Mouse (Mus musculus): Measurements from ENCODE around the gene Osbpl11.
"Not testable (repeated sequence)": the region's sequence is repeated elsewhere in the genome, so short reads cannot be mapped to it uniquely, and the experiment has no call there.

The Osbpl11 gene

GRCm38 (mm10) chr16:33178278-33179074 is 6.4 kb upstream of the Osbpl11 start:
- DNase-seq (ENCODE audit: low spot score) = no peak

GRCm38 (mm10) chr16:33179222-33179621 is 5.6 kb upstream of the Osbpl11 start:
- not testable (repeated sequence) for DNase-seq (ENCODE audit: low spot score)

- no peak for DNase-seq (ENCODE audit: low spot score)
These were observed 5.0 kb upstream of the Osbpl11 start for GRCm38 (mm10) chr16:33179911-33180310.

- no peak for DNase-seq (ENCODE audit: low spot score)
These were observed 4.1 kb upstream of the Osbpl11 start for GRCm38 (mm10) chr16:33180793-33181192.

- no peak for DNase-seq (ENCODE audit: low spot score)
These were observed 583 bp downstream of the Osbpl11 start for GRCm38 (mm10) chr16:33185261-33186046.

GRCm38 (mm10) chr16:33186134-33186533 is 1.3 kb downstream of the Osbpl11 start:
- no peak for DNase-seq (ENCODE audit: low spot score)

- DNase-seq (ENCODE audit: low spot score) = no peak
These were observed 3.2 kb downstream of the Osbpl11 start for GRCm38 (mm10) chr16:33188076-33188475.

GRCm38 (mm10) chr16:33191671-33192091 is 6.8 kb downstream of the Osbpl11 start:
- DNase-seq (ENCODE audit: low spot score) = no peak

GRCm38 (mm10) chr16:33192280-33192679 is 7.4 kb downstream of the Osbpl11 start:
- no peak for DNase-seq (ENCODE audit: low spot score)

- DNase-seq (ENCODE audit: low spot score) = no peak
These were observed 8.8 kb downstream of the Osbpl11 start for GRCm38 (mm10) chr16:33193649-33194048.

- DNase-seq (ENCODE audit: low spot score) = no peak
These were observed 10.9 kb downstream of the Osbpl11 start for GRCm38 (mm10) chr16:33195686-33196313.

GRCm38 (mm10) chr16:33196578-33196977 is 11.7 kb downstream of the Osbpl11 start:
- DNase-seq (ENCODE audit: low spot score) = no peak

- DNase-seq (ENCODE audit: low spot score) = no peak
These were observed 15.7 kb downstream of the Osbpl11 start for GRCm38 (mm10) chr16:33200589-33200988.

GRCm38 (mm10) chr16:33210812-33211211 is 25.9 kb downstream of the Osbpl11 start:
- DNase-seq (ENCODE audit: low spot score) = no peak

- no peak for DNase-seq (ENCODE audit: low spot score)
These were observed 31.6 kb downstream of the Osbpl11 start for GRCm38 (mm10) chr16:33216313-33217003.

- not testable (repeated sequence) for DNase-seq (ENCODE audit: low spot score)
These were observed 32.7 kb downstream of the Osbpl11 start for GRCm38 (mm10) chr16:33217553-33218085.

- DNase-seq (ENCODE audit: low spot score) = no peak
These were observed 37.6 kb downstream of the Osbpl11 start for GRCm38 (mm10) chr16:33222482-33222881.

GRCm38 (mm10) chr16:33224381-33224780 is 39.5 kb downstream of the Osbpl11 start:
- no peak for DNase-seq (ENCODE audit: low spot score)

- no peak for DNase-seq (ENCODE audit: low spot score)
These were observed 49.3 kb downstream of the Osbpl11 start for GRCm38 (mm10) chr16:33234128-33234527.

- DNase-seq (ENCODE audit: low spot score) = no peak
These were observed 51.3 kb downstream of the Osbpl11 start for GRCm38 (mm10) chr16:33236151-33236550.

- no peak for DNase-seq (ENCODE audit: low spot score)
These were observed 54.4 kb downstream of the Osbpl11 start for GRCm38 (mm10) chr16:33239305-33239704.

GRCm38 (mm10) chr16:33242046-33242445 is 57.2 kb downstream of the Osbpl11 start:
- DNase-seq (ENCODE audit: low spot score) = no peak
